Mouse (Mus musculus) G1E (cell line): ENCODE measurements around the gene Tjp1. TPM values are rescaled to one million over a fixed set of nuclear protein-coding genes. Genes with fewer than 3 reads are reported as not detected.

Experiments
- ATAC-seq: 2 replicates; pipeline ENCODE4 v1.8.0; 2016; ENCODE audit warnings: mild to moderate bottlenecking; ENCODE audit not compliant: insufficient number of reproducible peaks, poor library complexity, low FRiP score, severe bottlenecking; ENCODE audit errors: extremely low read depth
- DNase-seq: peaks from one replicate; pipeline ENCODE4 v3.0.0; 2012; ENCODE audit warnings: low spot score
- H3K27me3 ChIP-seq: 2 replicates; pipeline ENCODE4 v1.6.1; 2012; ENCODE audit warnings: mild to moderate bottlenecking, low read length, inconsistent platforms; ENCODE audit not compliant: insufficient read depth
- H3K36me3 ChIP-seq: replicated peaks from 2 replicates; pipeline ENCODE3; 2012; ENCODE audit warnings: mild to moderate bottlenecking, inconsistent platforms
- H3K4me1 ChIP-seq: 2 replicates; pipeline ENCODE4 v1.6.1; 2012; ENCODE audit warnings: low read depth, low read length, inconsistent platforms, mixed read lengths; ENCODE audit not compliant: insufficient read depth
- H3K4me3 ChIP-seq: 2 replicates; pipeline ENCODE4 v1.5.1; 2012; ENCODE audit warnings: low read depth, mild to moderate bottlenecking, inconsistent platforms, low read length, moderate library complexity, mixed read lengths
- H3K9me3 ChIP-seq: replicated peaks from 2 replicates; pipeline ENCODE4 v1.6.1; 2012; ENCODE audit warnings: inconsistent platforms
- CTCF ChIP-seq: IDR thresholded peaks from 2 replicates; pipeline ENCODE4 v1.5.1; 2012; ENCODE audit warnings: low read depth, low read length, inconsistent platforms, mixed read lengths
- GATA1 ChIP-seq: IDR thresholded peaks from 2 replicates; pipeline ENCODE4 v1.6.1; 2012; ENCODE audit warnings: borderline replicate concordance, low read length, inconsistent platforms, mixed read lengths
- GATA2 ChIP-seq: IDR thresholded peaks from 2 replicates; pipeline ENCODE4 v1.6.1; 2012; ENCODE audit warnings: low read depth, low read length, inconsistent platforms, borderline replicate concordance
- POLR2AphosphoS5 ChIP-seq: IDR thresholded peaks from 2 replicates; pipeline ENCODE4 v1.6.1; 2012; ENCODE audit warnings: low read depth, low read length, inconsistent platforms; ENCODE audit not compliant: insufficient replicate concordance
- TAL1 ChIP-seq: conservative IDR thresholded peaks from 2 replicates; pipeline ENCODE4 v1.6.1; 2012; ENCODE audit warnings: low read depth, low read length, inconsistent platforms, mixed read lengths
- polyA plus RNA-seq: library from polyadenylated mRNA; stranded (reverse); fragments of >175 nt; gene quantifications from 2 replicates; pipeline ENCODE4 v1.2.3, GENCODE M21; 2012
- total RNA-seq, 2 experiments: library from RNA; stranded (forward) in 1 of 2; stranded (reverse) in 1 of 2; fragments of 200-1000 nt in 1 of 2; fragments of >200 nt in 1 of 2; fragmentation: Nextera tagmentation in 1 of 2; gene quantifications; 2 replicates each; pipeline ENCODE4 v1.2.3; 2014 to 2017

Gene Tjp1
- total and polyA plus RNA-seq, 3 experiments, result 17.8 to 119 (median 95.0) TPM

GRCm38 (mm10) chr7:65367386-65368245, 160.0 kb downstream of the Tjp1 start:
- no peak for ATAC-seq
- peaks cover 15% of the 10 kb centered on the region for H3K36me3 ChIP-seq
- no peak for TF ChIP-seq POLR2AphosphoS5
- no peak for TF ChIP-seq CTCF
- no peak for TF ChIP-seq GATA2
- no peak for TF ChIP-seq GATA1
- no peak for TF ChIP-seq TAL1
- H3K4me3 ChIP-seq, result peak overlapping the region; percentile 27; the same call in 1 of the 2 replicates
- peaks cover 66% of the 10 kb centered on the region for H3K4me1 ChIP-seq
- no peaks in the 10 kb centered on the region for H3K27me3 ChIP-seq
- no peaks in the 10 kb centered on the region for H3K9me3 ChIP-seq
- no peak for DNase-seq

DNA sequence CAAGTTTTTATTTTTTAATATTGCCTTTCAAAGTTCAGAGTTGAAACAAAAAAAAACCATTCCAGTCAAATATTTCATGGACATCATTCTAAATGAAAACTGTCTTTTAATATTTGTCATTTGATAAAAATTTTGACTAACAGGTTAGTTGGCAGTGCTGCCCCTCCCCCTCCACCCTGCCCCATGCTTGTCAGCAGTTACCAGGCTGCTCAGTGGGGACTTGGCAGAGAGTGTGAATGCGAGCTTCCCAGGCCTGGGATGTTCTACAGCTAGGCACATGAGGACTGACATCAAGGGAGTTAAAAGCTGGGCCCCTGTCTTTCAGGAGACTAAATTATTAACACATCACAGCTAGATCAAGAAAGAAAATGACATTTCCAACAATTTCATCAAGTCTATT, 161.4 kb downstream of the Tjp1 start:
- peak; percentile 30 for DNase-seq
- no peak for ATAC-seq
- no peak overlapping the region; the same call in 1 of the 2 replicates for H3K4me3 ChIP-seq
- TF ChIP-seq GATA1 (no peak), GATA2 (no peak), TAL1 (no peak), POLR2AphosphoS5 (no peak), CTCF (no peak)
- peaks cover 65% of the 10 kb centered on the region for H3K4me1 ChIP-seq
- H3K36me3 ChIP-seq, result peaks cover 16% of the 10 kb centered on the region
- H3K9me3 ChIP-seq, result no peaks in the 10 kb centered on the region
- H3K27me3 ChIP-seq, result no peaks in the 10 kb centered on the region

DNA sequence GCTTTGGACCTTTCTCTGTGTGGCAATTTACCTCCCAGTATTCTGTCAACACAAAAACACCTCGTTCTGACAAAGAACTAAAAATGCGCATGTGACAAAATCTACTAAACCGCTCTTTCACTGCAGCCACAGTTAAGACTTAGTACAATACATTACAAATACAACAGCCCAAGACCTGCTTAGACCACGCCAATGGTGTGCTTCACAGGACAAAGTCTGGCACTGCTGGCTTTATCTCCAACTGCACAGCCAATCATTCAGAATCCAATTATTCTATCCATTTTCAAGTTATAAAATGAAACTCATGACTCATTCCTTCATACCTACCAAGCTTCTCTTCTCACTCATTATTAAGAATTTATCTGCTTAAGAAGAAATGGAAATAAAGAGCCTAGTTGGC, 162.0 kb downstream of the Tjp1 start:
- H3K9me3 ChIP-seq, result no peaks in the 10 kb centered on the region
- no peaks in the 10 kb centered on the region for H3K27me3 ChIP-seq
- H3K4me1 ChIP-seq, result peaks cover 70% of the 10 kb centered on the region
- ATAC-seq (no peak), DNase-seq (no peak)
- no peak for TF ChIP-seq TAL1
- no peak for TF ChIP-seq GATA1
- TF ChIP-seq CTCF, result no peak
- TF ChIP-seq POLR2AphosphoS5, result no peak
- TF ChIP-seq GATA2, result no peak
- no peak overlapping the region; the same call in 1 of the 2 replicates for H3K4me3 ChIP-seq
- peaks cover 16% of the 10 kb centered on the region for H3K36me3 ChIP-seq

GRCm38 (mm10) chr7:65360278-65360677, 167.3 kb downstream of the Tjp1 start:
- Histone ChIP-seq H3K4me1 (peaks cover 83% of the 10 kb centered on the region), H3K9me3 (no peaks in the 10 kb centered on the region), H3K36me3 (peaks cover 13% of the 10 kb centered on the region), H3K4me3 (no peak overlapping the region), H3K27me3 (no peaks in the 10 kb centered on the region)
- TF ChIP-seq GATA2, result no peak
- TF ChIP-seq POLR2AphosphoS5, result no peak
- no peak for TF ChIP-seq CTCF
- no peak for TF ChIP-seq TAL1
- no peak for TF ChIP-seq GATA1
- DNase-seq, result no peak
- ATAC-seq, result no peak

GRCm38 (mm10) chr7:65359774-65360173, 167.8 kb downstream of the Tjp1 start:
- no peak overlapping the region for H3K4me3 ChIP-seq
- H3K27me3 ChIP-seq, result no peaks in the 10 kb centered on the region
- H3K36me3 ChIP-seq, result peaks cover 13% of the 10 kb centered on the region
- no peaks in the 10 kb centered on the region for H3K9me3 ChIP-seq
- ATAC-seq (no peak), DNase-seq (no peak)
- H3K4me1 ChIP-seq, result peaks cover 78% of the 10 kb centered on the region
- TF ChIP-seq GATA2 (no peak), CTCF (no peak), POLR2AphosphoS5 (no peak), GATA1 (no peak), TAL1 (no peak)

DNA sequence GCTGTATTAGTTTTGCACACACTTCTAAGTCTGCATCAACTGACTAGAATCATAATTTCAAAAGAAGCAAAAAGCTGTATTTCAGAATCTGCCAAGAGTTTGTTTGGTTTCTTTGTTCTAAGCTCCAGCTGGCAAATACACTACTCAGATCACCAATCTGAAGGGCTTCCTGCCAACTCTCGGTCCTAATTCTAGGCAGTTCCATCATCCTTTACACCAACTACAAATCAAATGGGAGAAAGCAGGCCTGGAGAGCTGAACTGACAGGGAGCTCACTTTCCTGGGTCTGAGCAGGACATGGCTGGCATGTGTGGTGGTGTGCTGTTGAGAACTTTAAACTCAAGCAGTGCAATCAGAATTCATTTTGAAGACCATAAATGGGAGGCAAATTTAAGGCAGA, 170.0 kb downstream of the Tjp1 start:
- ATAC-seq (no peak), DNase-seq (no peak)
- Histone ChIP-seq H3K4me1 (peaks cover 68% of the 10 kb centered on the region), H3K27me3 (no peaks in the 10 kb centered on the region), H3K4me3 (no peak overlapping the region; the same call in 1 of the 2 replicates), H3K9me3 (no peaks in the 10 kb centered on the region), H3K36me3 (peaks cover 4% of the 10 kb centered on the region)
- TF ChIP-seq POLR2AphosphoS5 (no peak), CTCF (no peak), TAL1 (no peak), GATA2 (no peak), GATA1 (no peak)
